Mouse (Mus musculus): ENCODE measurements around the gene Cubn.

Gene Cubn

DNA sequence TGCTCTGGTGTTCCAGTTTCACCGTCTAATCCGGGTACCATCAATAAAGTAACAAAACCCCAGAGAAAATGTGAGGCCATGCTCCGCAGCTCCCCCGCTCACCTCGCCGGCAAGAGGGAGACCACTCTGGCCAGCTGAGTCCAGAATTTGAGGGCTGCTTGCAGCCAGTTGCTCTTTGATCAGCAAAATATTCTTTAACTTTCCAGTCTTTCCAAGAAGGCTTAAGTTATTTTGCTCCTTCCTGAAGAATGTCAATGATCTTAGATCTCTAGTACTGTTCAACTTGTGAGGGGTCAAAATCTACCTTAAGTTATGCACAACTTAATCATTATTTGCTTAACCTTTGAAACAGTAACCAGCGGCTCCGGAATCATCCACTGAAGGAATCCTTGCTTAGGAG is at the start of gene Cubn:
Gene Cubn, minus strand, starts transcription at position 80 of the 400 bp plus-strand sequence.
- DNase-seq: no peak

GRCm38 (mm10) chr2:13539860-13540259 is 48.2 kb upstream of the Cubn start:
- no peak for DNase-seq

- DNase-seq: no peak
Measured at GRCm38 (mm10) chr2:13538704-13539377, 47.2 kb upstream of the Cubn start.

- no peak for DNase-seq
Measured at GRCm38 (mm10) chr2:13538258-13538657, 46.6 kb upstream of the Cubn start.

- peak in 1 of 2 experiments; percentile 15 for DNase-seq
Measured at GRCm38 (mm10) chr2:13537733-13538132, 46.1 kb upstream of the Cubn start.

DNA sequence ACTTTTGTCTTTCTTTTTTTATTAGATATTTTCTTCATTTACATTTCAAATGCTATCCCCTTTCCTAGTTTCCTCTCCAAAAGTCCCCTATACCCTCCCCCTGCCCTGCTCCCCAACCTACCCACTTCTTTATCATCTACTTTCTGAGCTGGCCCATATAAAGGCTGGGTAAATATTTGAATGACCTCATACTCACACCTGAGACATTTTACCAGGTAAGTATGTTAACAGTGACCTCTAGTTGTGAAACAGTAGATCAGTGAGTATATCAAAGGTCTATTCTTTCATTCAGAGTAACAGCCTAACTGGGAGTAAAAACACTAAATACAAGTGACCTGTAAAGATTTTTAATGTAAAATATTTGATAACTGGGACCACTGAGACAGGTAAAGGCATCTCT is 45.1 kb upstream of the Cubn start:
- no peak for DNase-seq

- no peak for DNase-seq
Measured at GRCm38 (mm10) chr2:13530639-13531038, 39.0 kb upstream of the Cubn start.

- DNase-seq: no peak
Measured at GRCm38 (mm10) chr2:13529253-13529933, 37.8 kb upstream of the Cubn start.

DNA sequence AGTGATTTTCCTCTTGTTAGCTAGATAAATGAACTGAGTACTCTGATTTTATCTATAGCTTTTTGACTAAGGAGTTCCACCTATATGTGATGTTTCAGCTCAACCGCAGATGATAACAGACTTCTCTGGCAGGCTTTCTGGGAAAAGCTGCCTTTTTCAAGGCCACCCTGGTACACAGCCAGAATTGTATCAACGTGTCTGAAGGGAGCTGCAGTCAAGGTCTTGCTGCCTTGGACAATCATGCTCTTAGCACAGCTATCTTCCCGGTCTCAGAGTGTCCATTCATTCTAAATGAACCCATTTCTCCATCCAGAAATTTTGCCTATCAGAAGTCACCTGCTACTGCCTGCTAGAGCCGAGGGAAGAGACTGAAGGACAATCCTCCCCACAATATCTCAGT is 35.9 kb upstream of the Cubn start:
- no peak for DNase-seq

DNA sequence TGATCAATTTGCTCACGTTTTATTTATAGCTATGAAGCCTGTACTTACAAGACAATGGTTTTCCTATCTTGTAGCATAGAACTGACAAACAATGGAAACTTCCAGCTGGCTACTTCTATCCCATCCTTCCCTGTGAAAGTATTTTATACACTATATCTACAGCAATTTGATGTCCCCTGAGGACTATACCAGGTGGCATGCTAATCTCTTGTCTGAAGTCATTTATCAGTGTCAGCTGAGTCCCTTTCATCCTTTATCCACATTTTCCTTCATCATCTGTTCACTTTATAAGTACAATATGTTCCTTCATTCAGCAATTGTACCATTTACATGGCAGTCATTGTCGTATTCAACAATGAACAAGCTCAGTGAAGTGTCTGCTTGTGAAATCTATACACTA is 35.5 kb upstream of the Cubn start:
- no peak for DNase-seq

- no peak for DNase-seq
Measured at GRCm38 (mm10) chr2:13526205-13526604, 34.6 kb upstream of the Cubn start.

- DNase-seq: no peak
Measured at GRCm38 (mm10) chr2:13523540-13524456, 32.2 kb upstream of the Cubn start.

DNA sequence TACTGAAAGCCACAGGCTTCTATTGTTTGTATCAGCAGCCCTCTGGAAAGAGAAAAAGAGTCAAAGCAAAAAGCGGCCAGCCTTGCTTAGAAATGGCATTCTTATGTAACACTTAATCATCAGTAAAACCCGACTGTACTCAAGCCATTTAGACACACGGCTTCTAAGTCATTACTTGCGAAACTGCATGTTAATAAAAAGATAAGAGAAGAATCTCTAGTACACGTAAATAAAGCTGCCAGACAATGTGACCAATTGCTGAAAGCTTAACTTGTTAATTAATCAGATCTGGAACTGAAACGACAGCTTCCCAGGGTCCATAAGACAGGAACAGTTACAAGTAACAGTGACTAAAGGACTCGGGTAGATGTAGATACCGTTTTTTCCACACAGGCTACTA is 30.5 kb upstream of the Cubn start:
- DNase-seq: no peak

DNA sequence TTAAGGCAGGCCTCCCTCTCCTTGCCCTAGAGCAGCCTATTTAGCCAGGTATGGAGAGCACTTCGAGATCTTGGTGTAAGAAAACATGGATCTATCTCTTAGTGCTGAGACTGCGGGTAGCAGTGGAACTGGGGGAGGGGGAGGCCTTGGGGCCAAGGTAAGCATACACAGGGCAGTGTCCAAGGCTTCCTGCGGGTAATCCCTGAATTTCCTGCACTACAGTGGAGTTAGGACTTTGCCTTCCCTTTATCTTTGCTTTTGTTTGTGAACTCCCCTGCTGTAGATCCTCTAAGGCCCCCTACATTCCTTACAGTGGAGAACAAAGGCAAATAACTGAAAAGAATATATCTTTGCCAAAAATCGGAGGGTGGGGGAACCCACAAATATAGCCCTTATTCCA is 23.3 kb upstream of the Cubn start:
- DNase-seq: no peak

DNA sequence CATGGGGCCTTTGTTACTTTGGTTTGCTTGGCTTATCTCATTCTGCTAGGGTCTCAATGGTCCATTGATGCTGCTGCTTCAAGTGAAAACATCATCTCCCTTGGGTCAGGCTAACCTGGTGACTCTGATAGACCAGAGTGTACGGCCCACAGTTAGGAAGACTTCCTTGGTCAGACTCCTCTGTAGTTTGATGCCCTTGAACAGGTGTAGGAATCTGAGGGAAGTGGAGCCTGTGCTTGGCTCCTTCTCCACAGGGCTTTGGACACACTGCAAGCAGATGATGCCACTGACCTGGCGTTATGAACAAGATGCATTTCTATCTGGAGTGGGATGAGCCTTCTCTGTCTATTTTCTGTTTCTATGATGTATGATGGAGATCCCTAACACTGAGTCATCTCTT is 11.1 kb upstream of the Cubn start:
- no peak for DNase-seq

GRCm38 (mm10) chr2:13501553-13501952 is 9.9 kb upstream of the Cubn start:
- no peak for DNase-seq

DNA sequence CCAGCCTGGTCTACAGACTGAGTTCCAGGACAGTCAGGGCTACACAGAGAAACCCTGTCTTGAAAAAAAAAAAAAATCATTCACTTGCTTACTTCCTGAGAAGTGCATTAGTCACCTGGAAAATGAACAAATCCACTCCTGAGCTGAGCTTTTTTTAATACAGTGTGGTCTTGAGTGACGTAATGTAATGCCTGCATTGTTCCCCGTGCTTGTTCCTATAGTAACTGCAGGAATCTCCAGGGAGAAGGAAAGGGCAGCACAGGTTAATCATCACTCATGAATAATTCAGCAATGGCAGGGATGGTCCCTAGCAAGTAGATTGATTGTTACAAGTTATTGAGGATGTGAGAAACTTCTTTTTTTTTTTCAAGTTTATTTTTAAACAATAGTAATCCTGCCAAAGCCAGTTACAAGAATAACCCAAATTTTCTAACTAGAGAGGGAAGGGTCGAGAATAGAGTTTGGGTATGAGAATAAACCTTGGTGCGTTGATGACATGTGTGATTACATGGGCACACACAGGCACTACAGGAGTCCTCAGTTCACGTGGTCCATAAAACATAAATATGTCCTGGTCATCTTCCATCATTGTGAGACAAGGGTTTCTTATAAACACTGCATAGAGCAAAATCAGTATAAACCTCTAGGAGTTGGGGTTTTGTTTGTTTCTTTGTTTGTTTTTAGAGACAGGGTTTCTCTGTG is 8.8 kb upstream of the Cubn start:
- no peak for DNase-seq

DNA sequence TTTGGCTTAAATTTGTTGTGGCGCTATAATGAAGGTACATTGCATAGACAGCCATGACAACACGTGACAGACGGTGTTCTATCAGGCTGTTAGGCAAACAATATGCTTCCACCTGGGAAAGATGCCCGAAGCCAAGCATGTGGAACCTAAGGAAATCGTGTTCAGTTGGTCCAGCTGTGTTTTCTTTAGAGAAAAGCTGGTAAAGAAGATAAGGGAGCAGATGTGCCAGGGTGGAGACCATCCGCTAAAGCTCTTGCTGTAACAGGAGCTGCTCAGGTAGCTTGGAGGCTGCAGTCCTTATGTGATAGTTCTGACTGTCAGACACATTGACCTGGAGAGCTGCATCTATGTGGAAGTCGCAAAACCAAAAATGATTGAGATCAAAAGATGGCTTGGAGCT is 7.6 kb upstream of the Cubn start:
- DNase-seq: no peak

DNA sequence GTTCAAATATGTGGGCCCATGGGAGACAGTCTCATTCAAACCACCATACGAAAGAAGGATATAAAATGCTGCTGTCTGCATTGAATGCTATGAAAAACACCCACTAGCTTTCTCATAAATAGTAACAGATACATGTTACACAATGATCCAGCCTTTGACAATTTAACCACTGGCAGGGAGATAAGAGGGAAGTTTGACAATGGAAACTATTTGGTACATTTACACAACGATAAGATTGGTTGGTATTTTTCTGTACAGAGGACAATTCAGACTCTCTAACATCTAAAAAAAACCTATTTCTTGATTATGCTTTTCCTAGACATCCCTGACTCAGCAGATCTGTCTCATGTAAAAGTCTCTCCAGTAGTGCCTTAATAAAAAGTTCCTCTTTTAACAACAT is 4.5 kb upstream of the Cubn start:
- DNase-seq: no peak

GRCm38 (mm10) chr2:13492927-13493326 is 1.3 kb upstream of the Cubn start:
- DNase-seq: no peak

DNA sequence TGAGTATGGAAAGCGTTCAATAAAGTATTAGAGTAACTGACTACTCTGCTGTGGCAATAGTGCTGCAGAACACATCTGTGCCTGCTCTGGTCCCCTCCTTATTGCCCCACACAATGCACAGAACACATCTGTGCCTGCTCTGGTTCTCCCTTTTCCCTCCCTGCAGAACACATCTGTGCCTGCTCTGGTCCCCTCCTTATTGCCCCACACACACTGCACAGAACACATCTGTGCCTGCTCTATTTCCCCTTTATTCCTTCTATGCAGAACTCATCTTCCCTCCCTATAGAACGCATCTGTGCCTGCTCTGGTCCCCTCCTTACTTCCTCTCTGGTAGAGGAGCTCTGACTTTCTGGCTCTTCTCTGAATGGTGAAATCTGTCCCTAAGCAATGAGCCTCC is 1.1 kb downstream of the Cubn start:
- no peak for DNase-seq

DNA sequence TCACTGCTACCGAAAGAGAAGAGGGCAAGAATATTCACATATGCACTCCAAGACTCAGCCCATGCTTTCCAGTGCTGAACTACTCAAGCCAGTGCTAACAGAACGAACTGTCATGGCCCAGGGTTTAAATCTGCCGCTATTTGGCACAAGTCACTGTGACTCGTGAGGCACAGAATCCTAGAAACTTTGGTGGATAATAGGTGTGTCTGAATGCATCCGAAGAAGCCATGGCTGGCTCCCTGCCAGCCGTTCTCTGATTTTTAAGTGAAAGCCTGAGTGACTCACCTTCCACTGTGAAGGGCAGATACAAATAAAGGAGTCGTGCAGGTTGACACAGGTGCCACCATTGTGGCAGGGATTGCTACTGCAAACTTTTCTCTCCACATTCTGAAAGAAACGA is 5.1 kb downstream of the Cubn start:
- no peak for DNase-seq

- DNase-seq: no peak
Measured at GRCm38 (mm10) chr2:13484566-13484965, 7.0 kb downstream of the Cubn start.
